Mouse (Mus musculus): ENCODE results near the gene Sdc3. TPM values are rescaled to one million over a fixed set of nuclear protein-coding genes. Genes with fewer than 3 reads are reported as not detected.

Sdc3 gene
- total and polyA plus RNA-seq, 3 experiments: 0.14 to 0.30 TPM; not detected in 1

- no peak for TF ChIP-seq PAX5 (IDR thresholded peaks at IDR 0.05; ENCODE audit: low read length)
- peak; percentile 74; the same call in 1 of the 2 replicates for TF ChIP-seq MEF2A (IDR thresholded peaks at IDR 0.05; ENCODE audit: borderline replicate concordance, low read depth, low read length)
- no peak for TF ChIP-seq USF2 (conservative IDR thresholded peaks at IDR 0.05; ENCODE audit: low read depth, low read length)
- TF ChIP-seq E2F4 (IDR thresholded peaks at IDR 0.05; ENCODE audit: insufficient replicate concordance, low read depth, low read length): no peak
- no peak for TF ChIP-seq ZKSCAN1 (IDR thresholded peaks at IDR 0.05; ENCODE audit: borderline replicate concordance, low read depth, low read length)
- TF ChIP-seq JUND (conservative IDR thresholded peaks at IDR 0.05; ENCODE audit: low read depth, low read length): peak; percentile 68; the same call in 1 of the 2 replicates
Measured at GRCm38 (mm10) chr4:130801624-130802329, 9.4 kb downstream of the Sdc3 start (continued).

GRCm38 (mm10) chr4:130803591-130803990 is 11.3 kb downstream of the Sdc3 start:
- H3K27me3 ChIP-seq (replicated peaks): peaks cover 36% of the 10 kb centered on the region
- DNase-seq (ENCODE audit: extremely low read depth): no peak
- TF ChIP-seq ZNF384 (IDR thresholded peaks at IDR 0.05; ENCODE audit: low read depth, low read length) (no peak), HCFC1 (IDR thresholded peaks at IDR 0.05; ENCODE audit: low read depth, low read length) (no peak), NRF1 (IDR thresholded peaks at IDR 0.05; ENCODE audit: low read depth, low read length) (no peak), CTCF (conservative IDR thresholded peaks at IDR 0.05 in 1 of 2, IDR thresholded peaks at IDR 0.05 in 1 of 2; ENCODE audit: low read depth in 2 of 2, low read length in 2 of 2) (no peak), RCOR1 (conservative IDR thresholded peaks at IDR 0.05; ENCODE audit: low read depth, low read length) (no peak), ELF1 (IDR thresholded peaks at IDR 0.05; ENCODE audit: low read depth, low read length) (no peak), NELFE (IDR thresholded peaks at IDR 0.05; ENCODE audit: low read depth, low read length) (no peak), TCF12 (IDR thresholded peaks at IDR 0.05; ENCODE audit: low read depth, low read length) (no peak), EP300 (IDR thresholded peaks at IDR 0.05; ENCODE audit: low read length) (no peak), UBTF (IDR thresholded peaks at IDR 0.05; ENCODE audit: low read depth, low read length) (no peak), MXI1 (IDR thresholded peaks at IDR 0.05; ENCODE audit: low read depth, low read length) (no peak), USF2 (conservative IDR thresholded peaks at IDR 0.05; ENCODE audit: low read depth, low read length) (no peak), IRF4 (IDR thresholded peaks at IDR 0.05; ENCODE audit: low read depth, low read length) (no peak)
- H3K9ac ChIP-seq (ENCODE audit: insufficient read depth, low read depth): no peak overlapping the region
- in situ Hi-C loops (cut with MboI; ENCODE audit: low pct_ligation_motif_present, low pct_unique_long_range_greater_than_20kb, low sequenced_read_pairs) (no loop called here), dilution Hi-C loops (cut with MboI; ENCODE audit: extremely low pct_ligation_motif_present, extremely low pct_unique_long_range_greater_than_20kb, low sequenced_read_pairs) (no loop called here)
- H3K4me3 ChIP-seq (replicated peaks in 1 of 3; ENCODE audit: low read depth in 2 of 3, low read length in 2 of 3, poor library complexity in 1 of 3): no peak overlapping the region
- no peaks in the 10 kb centered on the region for H3K9me3 ChIP-seq (replicated peaks; ENCODE audit: low read length)
- H3K4me2 ChIP-seq (ENCODE audit: insufficient read depth, low read depth, poor library complexity, severe bottlenecking): no peak overlapping the region
- no peaks in the 10 kb centered on the region for H3K79me2 ChIP-seq (replicated peaks; ENCODE audit: control insufficient read depth, extremely low read depth, insufficient read depth, poor library complexity, severe bottlenecking)
- no peaks in the 10 kb centered on the region for H3K36me3 ChIP-seq (replicated peaks in 1 of 2; ENCODE audit: control insufficient read depth in 1 of 2, insufficient read depth in 1 of 2, low read length in 1 of 2)
- H3K27ac ChIP-seq (ENCODE audit: insufficient read depth, low read depth): no peak overlapping the region
- H3K4me1 ChIP-seq (ENCODE audit: control insufficient read depth in 1 of 2, insufficient read depth in 2 of 2): peaks cover 10 to 14% of the 10 kb centered on the region in 2 experiments

- no peak for DNase-seq (ENCODE audit: extremely low read depth)
- Histone ChIP-seq H3K4me3 (replicated peaks in 1 of 3; ENCODE audit: low read depth in 2 of 3, low read length in 2 of 3, poor library complexity in 1 of 3) (no peak overlapping the region), H3K4me1 (ENCODE audit: control insufficient read depth in 1 of 2, insufficient read depth in 2 of 2) (peaks cover 10 to 14% of the 10 kb centered on the region in 2 experiments), H3K27me3 (replicated peaks) (peaks cover 36% of the 10 kb centered on the region), H3K9ac (ENCODE audit: insufficient read depth, low read depth) (no peak overlapping the region), H3K27ac (ENCODE audit: insufficient read depth, low read depth) (no peak overlapping the region), H3K36me3 (replicated peaks in 1 of 2; ENCODE audit: control insufficient read depth in 1 of 2, insufficient read depth in 1 of 2, low read length in 1 of 2) (no peaks in the 10 kb centered on the region), H3K4me2 (ENCODE audit: insufficient read depth, low read depth, poor library complexity, severe bottlenecking) (no peak overlapping the region), H3K79me2 (replicated peaks; ENCODE audit: control insufficient read depth, extremely low read depth, insufficient read depth, poor library complexity, severe bottlenecking) (no peaks in the 10 kb centered on the region), H3K9me3 (replicated peaks; ENCODE audit: low read length) (no peaks in the 10 kb centered on the region)
- dilution Hi-C loops (cut with MboI; ENCODE audit: extremely low pct_ligation_motif_present, extremely low pct_unique_long_range_greater_than_20kb, low sequenced_read_pairs): no loop called here
- TF ChIP-seq RAD21 (IDR thresholded peaks at IDR 0.05; ENCODE audit: low read depth, low read length) (no peak), JUN (IDR thresholded peaks at IDR 0.05; ENCODE audit: insufficient read depth, low read depth, low read length) (no peak), SMC3 (IDR thresholded peaks at IDR 0.05; ENCODE audit: low read depth, low read length) (no peak), POLR2AphosphoS2 (IDR thresholded peaks at IDR 0.05; ENCODE audit: low read depth, low read length) (no peak)
- in situ Hi-C loops (cut with MboI; ENCODE audit: low pct_ligation_motif_present, low pct_unique_long_range_greater_than_20kb, low sequenced_read_pairs): no loop called here
Measured at GRCm38 (mm10) chr4:130804292-130804691, 12.0 kb downstream of the Sdc3 start.
